Mouse (Mus musculus) erythroid progenitor cell, adult 5-6 weeks (primary cell): ENCODE data around the gene C4b. TPM values are rescaled to one million over a fixed set of nuclear protein-coding genes. Genes with fewer than 3 reads are reported as not detected.

ENCODE experiments used
- total RNA-seq, 2 experiments: library from RNA; stranded (forward) in 1 of 2; stranded (reverse) in 1 of 2; fragments of 150-400 nt in 1 of 2; fragments of 186-747, 209-891 nt in 1 of 2; gene quantifications; 2 replicates each; pipeline versions ENCODE4 v1.2.3 to v1.2.4; 2015 to 2017; ENCODE audit warnings: low replicate concordance in 2 of 2

C4b gene
- total RNA-seq, 2 experiments from 2014 or later = under 0.01 TPM; not detected in 1

Other genes with a start within 250 kb of the C4b start
- not detected in 2 replicates for gene Btnl6, start 226.5 kb downstream of the C4b start, total RNA-seq (2015; ENCODE audit: low replicate concordance)
- 0.39 and 0.61 TPM in 2 replicates for gene Btnl6, start 226.5 kb downstream of the C4b start, total RNA-seq (2017; ENCODE audit: low replicate concordance)
- under 0.01 TPM in 1 of 2 replicates, not detected in the other for gene Notch4, start 179.6 kb downstream of the C4b start, total RNA-seq (2015; ENCODE audit: low replicate concordance)
- not detected in 2 replicates for gene Notch4, start 179.6 kb downstream of the C4b start, total RNA-seq (2017; ENCODE audit: low replicate concordance)
- 21.8 and 24.1 TPM in 2 replicates for gene Gpsm3, start 154.1 kb downstream of the C4b start, total RNA-seq (2015; ENCODE audit: low replicate concordance)
- 4.9 and 22.2 TPM in 2 replicates for gene Gpsm3, start 154.1 kb downstream of the C4b start, total RNA-seq (2017; ENCODE audit: low replicate concordance)
- gene Pbx2, start 152.6 kb downstream of the C4b start, total RNA-seq (2015; ENCODE audit: low replicate concordance) = 8.3 and 9.2 TPM in 2 replicates
- 8.7 and 19.7 TPM in 2 replicates for gene Pbx2, start 152.6 kb downstream of the C4b start, total RNA-seq (2017; ENCODE audit: low replicate concordance)
- gene Ager, start 146.0 kb downstream of the C4b start, total RNA-seq (2015; ENCODE audit: low replicate concordance) = 0.84 and 1.1 TPM in 2 replicates
- gene Ager, start 146.0 kb downstream of the C4b start, total RNA-seq (2017; ENCODE audit: low replicate concordance) = 1.7 TPM in 1 of 2 replicates, not detected in the other
- gene Rnf5, start 140.2 kb downstream of the C4b start, total RNA-seq (2015; ENCODE audit: low replicate concordance) = 39.4 and 63.8 TPM in 2 replicates
- 16.6 and 24.9 TPM in 2 replicates for gene Rnf5, start 140.2 kb downstream of the C4b start, total RNA-seq (2017; ENCODE audit: low replicate concordance)
- 12.6 and 17.3 TPM in 2 replicates for gene Agpat1, start 139.6 kb downstream of the C4b start, total RNA-seq (2015; ENCODE audit: low replicate concordance)
- gene Agpat1, start 139.6 kb downstream of the C4b start, total RNA-seq (2017; ENCODE audit: low replicate concordance) = 8.0 and 10.3 TPM in 2 replicates
- gene Egfl8, start 127.9 kb downstream of the C4b start, total RNA-seq (2015; ENCODE audit: low replicate concordance) = 3.2 TPM in 1 of 2 replicates, not detected in the other
- not detected in 2 replicates for gene Egfl8, start 127.9 kb downstream of the C4b start, total RNA-seq (2017; ENCODE audit: low replicate concordance)
- 6.7 and 13.0 TPM in 2 replicates for gene Ppt2, start 115.4 kb downstream of the C4b start, total RNA-seq (2015; ENCODE audit: low replicate concordance)
- gene Ppt2, start 115.4 kb downstream of the C4b start, total RNA-seq (2017; ENCODE audit: low replicate concordance) = 3.2 and 4.0 TPM in 2 replicates
- not detected in 2 replicates for gene Prrt1, start 114.3 kb downstream of the C4b start, total RNA-seq (2015; ENCODE audit: low replicate concordance)
- not detected in 2 replicates for gene Prrt1, start 114.3 kb downstream of the C4b start, total RNA-seq (2017; ENCODE audit: low replicate concordance)
- 2.5 TPM in 1 of 2 replicates, not detected in the other for gene Fkbpl, start 99.1 kb downstream of the C4b start, total RNA-seq (2015; ENCODE audit: low replicate concordance)
- 2.6 and 4.9 TPM in 2 replicates for gene Fkbpl, start 99.1 kb downstream of the C4b start, total RNA-seq (2017; ENCODE audit: low replicate concordance)
- 5.4 and 8.3 TPM in 2 replicates for gene Atf6b, start 96.7 kb downstream of the C4b start, total RNA-seq (2015; ENCODE audit: low replicate concordance)
- gene Atf6b, start 96.7 kb downstream of the C4b start, total RNA-seq (2017; ENCODE audit: low replicate concordance) = 2.6 and 5.0 TPM in 2 replicates
- not detected in 2 replicates for gene Tnxb, start 73.3 kb downstream of the C4b start, total RNA-seq (2015; ENCODE audit: low replicate concordance)
- gene Tnxb, start 73.3 kb downstream of the C4b start, total RNA-seq (2017; ENCODE audit: low replicate concordance) = not detected in 2 replicates
- not detected in 2 replicates for gene Cyp21a1, start 60.7 kb upstream of the C4b start, total RNA-seq (2015; ENCODE audit: low replicate concordance)
- gene Cyp21a1, start 60.7 kb upstream of the C4b start, total RNA-seq (2017; ENCODE audit: low replicate concordance) = not detected in 2 replicates
- gene Stk19, start 93.1 kb upstream of the C4b start, total RNA-seq (2015; ENCODE audit: low replicate concordance) = 12.6 and 18.0 TPM in 2 replicates
- gene Stk19, start 93.1 kb upstream of the C4b start, total RNA-seq (2017; ENCODE audit: low replicate concordance) = 20.5 and 22.2 TPM in 2 replicates
- 49.4 and 52.0 TPM in 2 replicates for gene Dxo, start 93.1 kb upstream of the C4b start, total RNA-seq (2015; ENCODE audit: low replicate concordance)
- 13.4 and 26.7 TPM in 2 replicates for gene Dxo, start 93.1 kb upstream of the C4b start, total RNA-seq (2017; ENCODE audit: low replicate concordance)
- gene Skiv2l, start 106.3 kb upstream of the C4b start, total RNA-seq (2015; ENCODE audit: low replicate concordance) = 11.3 and 25.6 TPM in 2 replicates
- 48.5 and 60.0 TPM in 2 replicates for gene Skiv2l, start 106.3 kb upstream of the C4b start, total RNA-seq (2017; ENCODE audit: low replicate concordance)
- 31.9 and 52.3 TPM in 2 replicates for gene Nelfe, start 106.5 kb upstream of the C4b start, total RNA-seq (2015; ENCODE audit: low replicate concordance)
- gene Nelfe, start 106.5 kb upstream of the C4b start, total RNA-seq (2017; ENCODE audit: low replicate concordance) = 18.5 and 30.7 TPM in 2 replicates
- gene Cfb, start 118.6 kb upstream of the C4b start, total RNA-seq (2015; ENCODE audit: low replicate concordance) = 9.2 TPM in 1 of 2 replicates, not detected in the other
- not detected in 2 replicates for gene Cfb, start 118.6 kb upstream of the C4b start, total RNA-seq (2017; ENCODE audit: low replicate concordance)
- gene Zbtb12, start 135.6 kb upstream of the C4b start, total RNA-seq (2015; ENCODE audit: low replicate concordance) = not detected in 2 replicates
- 1.0 TPM in 1 of 2 replicates, not detected in the other for gene Zbtb12, start 135.6 kb upstream of the C4b start, total RNA-seq (2017; ENCODE audit: low replicate concordance)
- not detected in 2 replicates for gene Gm20547, start 138.2 kb upstream of the C4b start, total RNA-seq (2015; ENCODE audit: low replicate concordance)
- gene Gm20547, start 138.2 kb upstream of the C4b start, total RNA-seq (2017; ENCODE audit: low replicate concordance) = not detected in 2 replicates
- gene C2, start 154.4 kb upstream of the C4b start, total RNA-seq (2015; ENCODE audit: low replicate concordance) = 15.5 and 23.5 TPM in 2 replicates
- gene C2, start 154.4 kb upstream of the C4b start, total RNA-seq (2017; ENCODE audit: low replicate concordance) = 1.8 TPM in 1 of 2 replicates, not detected in the other
- 15.1 and 28.5 TPM in 2 replicates for gene Ehmt2, start 154.6 kb upstream of the C4b start, total RNA-seq (2015; ENCODE audit: low replicate concordance)
- gene Ehmt2, start 154.6 kb upstream of the C4b start, total RNA-seq (2017; ENCODE audit: low replicate concordance) = 7.0 and 8.3 TPM in 2 replicates
- not detected in 2 replicates for gene Slc44a4, start 170.6 kb upstream of the C4b start, total RNA-seq (2015; ENCODE audit: low replicate concordance)
- not detected in 2 replicates for gene Slc44a4, start 170.6 kb upstream of the C4b start, total RNA-seq (2017; ENCODE audit: low replicate concordance)
- 3.8 and 5.0 TPM in 2 replicates for gene Neu1, start 187.4 kb upstream of the C4b start, total RNA-seq (2015; ENCODE audit: low replicate concordance)
- gene Neu1, start 187.4 kb upstream of the C4b start, total RNA-seq (2017; ENCODE audit: low replicate concordance) = 3.9 and 5.1 TPM in 2 replicates
- gene Hspa1b, start 215.4 kb upstream of the C4b start, total RNA-seq (2015; ENCODE audit: low replicate concordance) = 2.5 and 4.0 TPM in 2 replicates
- gene Hspa1b, start 215.4 kb upstream of the C4b start, total RNA-seq (2017; ENCODE audit: low replicate concordance) = 1.0 and 3.3 TPM in 2 replicates
- not detected in 2 replicates for gene Gm20481, start 226.0 kb upstream of the C4b start, total RNA-seq (2015; ENCODE audit: low replicate concordance)
- gene Gm20481, start 226.0 kb upstream of the C4b start, total RNA-seq (2017; ENCODE audit: low replicate concordance) = not detected in 2 replicates
- 1.4 TPM in 1 of 2 replicates, not detected in the other for gene Hspa1a, start 228.3 kb upstream of the C4b start, total RNA-seq (2015; ENCODE audit: low replicate concordance)
- 0.30 and 4.6 TPM in 2 replicates for gene Hspa1a, start 228.3 kb upstream of the C4b start, total RNA-seq (2017; ENCODE audit: low replicate concordance)
- not detected in 2 replicates for gene Hspa1l, start 228.8 kb upstream of the C4b start, total RNA-seq (2015; ENCODE audit: low replicate concordance)
- gene Hspa1l, start 228.8 kb upstream of the C4b start, total RNA-seq (2017; ENCODE audit: low replicate concordance) = not detected in 2 replicates
- 76.0 and 78.4 TPM in 2 replicates for gene Lsm2, start 238.0 kb upstream of the C4b start, total RNA-seq (2015; ENCODE audit: low replicate concordance)
- 23.0 and 27.6 TPM in 2 replicates for gene Lsm2, start 238.0 kb upstream of the C4b start, total RNA-seq (2017; ENCODE audit: low replicate concordance)